Mouse (Mus musculus): Measurements from ENCODE around the gene Tom1l2.

Tom1l2 gene

GRCm38 (mm10) chr11:60231951-60232350 lies 120.8 kb downstream of the Tom1l2 start:
- no peak for DNase-seq (ENCODE audit: low spot score in 2 of 2)

GRCm38 (mm10) chr11:60231326-60231725 lies 121.4 kb downstream of the Tom1l2 start:
- DNase-seq (ENCODE audit: low spot score in 2 of 2) = no peak

- DNase-seq (ENCODE audit: low spot score in 2 of 2) = no peak
Observed at GRCm38 (mm10) chr11:60230512-60230911, 122.2 kb downstream of the Tom1l2 start.

GRCm38 (mm10) chr11:60229821-60230220 lies 122.9 kb downstream of the Tom1l2 start:
- DNase-seq (ENCODE audit: low spot score in 2 of 2) = no peak

GRCm38 (mm10) chr11:60228525-60228924 lies 124.2 kb downstream of the Tom1l2 start:
- DNase-seq (ENCODE audit: low spot score in 2 of 2) = no peak

- DNase-seq (ENCODE audit: low spot score in 2 of 2) = no peak
Observed at GRCm38 (mm10) chr11:60225874-60226273, 126.8 kb downstream of the Tom1l2 start.

- DNase-seq (ENCODE audit: low spot score in 2 of 2) = peak in 1 of 2 experiments; percentile 67
Observed at GRCm38 (mm10) chr11:60224676-60225075, 128.0 kb downstream of the Tom1l2 start.

- DNase-seq (ENCODE audit: low spot score in 2 of 2) = peak; percentile 76 to 88
Observed at GRCm38 (mm10) chr11:60222469-60223236, 130.1 kb downstream of the Tom1l2 start, which contains the start of gene Srebf1. TSS of gene Srebf1 (minus strand) at chr11:60222581.

GRCm38 (mm10) chr11:60222085-60222468 lies 130.6 kb downstream of the Tom1l2 start:
- no peak for DNase-seq (ENCODE audit: low spot score in 2 of 2)

- DNase-seq (ENCODE audit: low spot score in 2 of 2) = no peak
Observed at GRCm38 (mm10) chr11:60221425-60221824, 131.3 kb downstream of the Tom1l2 start.

- DNase-seq (ENCODE audit: low spot score in 2 of 2) = peak; percentile 92 to 98
Observed at GRCm38 (mm10) chr11:60220291-60220804, 132.4 kb downstream of the Tom1l2 start.

- no peak for DNase-seq (ENCODE audit: low spot score in 2 of 2)
Observed at GRCm38 (mm10) chr11:60219609-60220008, 133.1 kb downstream of the Tom1l2 start.

- no peak for DNase-seq (ENCODE audit: low spot score in 2 of 2)
Observed at GRCm38 (mm10) chr11:60217467-60217866, 135.2 kb downstream of the Tom1l2 start.

- DNase-seq (ENCODE audit: low spot score in 2 of 2) = no peak
Observed at GRCm38 (mm10) chr11:60216671-60217070, 136.0 kb downstream of the Tom1l2 start.

- DNase-seq (ENCODE audit: low spot score in 2 of 2) = no peak
Observed at GRCm38 (mm10) chr11:60213266-60213665, 139.4 kb downstream of the Tom1l2 start.

GRCm38 (mm10) chr11:60211761-60212160 lies 140.9 kb downstream of the Tom1l2 start:
- no peak for DNase-seq (ENCODE audit: low spot score in 2 of 2)

- no peak for DNase-seq (ENCODE audit: low spot score in 2 of 2)
Observed at GRCm38 (mm10) chr11:60211152-60211551, 141.6 kb downstream of the Tom1l2 start.

GRCm38 (mm10) chr11:60210305-60210724 lies 142.4 kb downstream of the Tom1l2 start:
- peak; percentile 96 to 98 for DNase-seq (ENCODE audit: low spot score in 2 of 2)

GRCm38 (mm10) chr11:60209933-60210249 lies 142.8 kb downstream of the Tom1l2 start:
- DNase-seq (ENCODE audit: low spot score in 2 of 2) = no peak

- DNase-seq (ENCODE audit: low spot score in 2 of 2) = no peak
Observed at GRCm38 (mm10) chr11:60209217-60209932, 143.3 kb downstream of the Tom1l2 start.

- DNase-seq (ENCODE audit: low spot score in 2 of 2) = no peak
Observed at GRCm38 (mm10) chr11:60208712-60209111, 144.0 kb downstream of the Tom1l2 start.

- DNase-seq (ENCODE audit: low spot score in 2 of 2) = no peak
Observed at GRCm38 (mm10) chr11:60208201-60208600, 144.5 kb downstream of the Tom1l2 start.

- DNase-seq (ENCODE audit: low spot score in 2 of 2) = no peak
Observed at GRCm38 (mm10) chr11:60206207-60206606, 146.5 kb downstream of the Tom1l2 start.
